9 mouse cellular contexts compared by ENCODE assay signal in genomic region chr5:114461238-114461637, GRCm38 (mm10). TPM values are rescaled to one million over a fixed set of nuclear protein-coding genes. Genes with fewer than 3 reads are reported as not detected.
DNase-seq lines count a peak whose midpoint lies in the region; ATAC-seq and TF ChIP-seq lines count a peak whose summit lies in the region.
"Had no signal": no experiment of that assay in that cellular context is flagged by ENCODE, and none has a peak within 500 bp of the region (broad histone marks: within the 10 kb centered on the region; RNA-seq: fewer than 3 reads in every experiment).

No protein-coding gene starts in this region.

- 8% methylated on average over 7 of the region's 7 CpGs for WGBS in embryonic facial prominence, embryonic 13.5 days
- 7% methylated on average over 7 of the region's 7 CpGs for WGBS in kidney, embryonic 16.5 days
- WGBS in liver, adult 2 months: 6% methylated on average over 7 of the region's 7 CpGs
- WGBS in neural tube, embryonic 12.5 days: 3% methylated on average over 7 of the region's 7 CpGs
- WGBS in stomach, embryonic 16.5 days: 11% methylated on average over 7 of the region's 7 CpGs

- no peak overlapping the region for H3K4me3 ChIP-seq in C2C12 (ENCODE audit: insufficient read depth, poor library complexity, severe bottlenecking)
- H3K4me3 ChIP-seq in embryonic facial prominence, embryonic 13.5 days: no peak overlapping the region
- no peak overlapping the region for H3K4me3 ChIP-seq in kidney, embryonic 16.5 days (ENCODE audit: low read length)
- no peak overlapping the region for H3K4me3 ChIP-seq in liver, adult 2 months (ENCODE audit: insufficient read depth, low read depth, low read length)
- no peak overlapping the region for H3K4me3 ChIP-seq in neural tube, embryonic 12.5 days
- H3K4me3 ChIP-seq in stomach, embryonic 16.5 days (replicated peaks; ENCODE audit: low read length): no peak overlapping the region
- H3K4me3 ChIP-seq: erythroblast, embryonic 14.5 days had no signal

- no peaks in the 10 kb centered on the region for H3K9me3 ChIP-seq in embryonic facial prominence, embryonic 13.5 days
- no peaks in the 10 kb centered on the region for H3K9me3 ChIP-seq in kidney, embryonic 16.5 days (ENCODE audit: low read length)
- no peaks in the 10 kb centered on the region for H3K9me3 ChIP-seq in neural tube, embryonic 12.5 days
- no peaks in the 10 kb centered on the region for H3K9me3 ChIP-seq in stomach, embryonic 16.5 days (replicated peaks; ENCODE audit: control insufficient read depth, low read length)

- peak overlapping the region; percentile 74; the same call in 1 of the 2 replicates for H3K27ac ChIP-seq in embryonic facial prominence, embryonic 13.5 days
- peak overlapping the region; percentile 32 for H3K27ac ChIP-seq in kidney, embryonic 16.5 days (ENCODE audit: low read length)
- H3K27ac ChIP-seq in liver, adult 2 months (replicated peaks; ENCODE audit: insufficient read depth, low read depth, low read length): no peak overlapping the region
- H3K27ac ChIP-seq in neural tube, embryonic 12.5 days: no peak overlapping the region
- H3K27ac ChIP-seq in stomach, embryonic 16.5 days (ENCODE audit: low read length): peak overlapping the region; percentile 10

- H3K4me2 ChIP-seq in embryonic facial prominence, embryonic 13.5 days: peak overlapping the region; percentile 7; the same call in 1 of the 2 replicates
- H3K4me2 ChIP-seq in kidney, embryonic 16.5 days (replicated peaks; ENCODE audit: low read depth, low read length): no peak overlapping the region
- H3K4me2 ChIP-seq in neural tube, embryonic 12.5 days (replicated peaks): no peak overlapping the region
- H3K4me2 ChIP-seq in stomach, embryonic 16.5 days (ENCODE audit: low read depth, low read length): no peak overlapping the region

- DNase-seq in adrenal gland, postnatal 36 days: peak; percentile 89 to 93
- peak; percentile 66 for DNase-seq in heart, adult 8-10 months (ENCODE audit: low spot score)
- peak; percentile 39 for DNase-seq in liver, adult 2 months (ENCODE audit: extremely low read depth, low read depth, low spot score)

- no peak for ATAC-seq in embryonic facial prominence, embryonic 13.5 days (ENCODE audit: insufficient number of reproducible peaks, insufficient read depth, low FRiP score, low TSS enrichment, low read depth)
- ATAC-seq in kidney, embryonic 16.5 days (ENCODE audit: low FRiP score, low TSS enrichment): 0 out of 2 replicates have a peak, but pooled peaks have one; percentile 24
- ATAC-seq in neural tube, embryonic 12.5 days (ENCODE audit: low FRiP score, low read depth): peak; percentile 23; the same call in 1 of the 2 replicates
- peak; percentile 19; the same call in 1 of the 2 replicates for ATAC-seq in stomach, embryonic 16.5 days (ENCODE audit: insufficient read depth, low FRiP score)

- TF ChIP-seq CTCF in C2C12 (IDR thresholded peaks at IDR 0.05; ENCODE audit: control insufficient read depth, insufficient read depth, insufficient read length): peak; percentile 76
- peak; percentile 92 for TF ChIP-seq CTCF in liver, adult 2 months (IDR thresholded peaks at IDR 0.05; ENCODE audit: low read depth, low read length)

- H3K27me3 ChIP-seq in C2C12 (ENCODE audit: control insufficient read depth, insufficient read depth, insufficient read length): peaks cover 38% of the 10 kb centered on the region
- H3K27me3 ChIP-seq in embryonic facial prominence, embryonic 13.5 days: 0 out of 2 replicates have a peak, but pooled peaks cover 2% of the 10 kb centered on the region
- no peaks in the 10 kb centered on the region for H3K27me3 ChIP-seq in kidney, embryonic 16.5 days (ENCODE audit: insufficient read depth, low read length)
- no peaks in the 10 kb centered on the region for H3K27me3 ChIP-seq in liver, adult 2 months (ENCODE audit: control insufficient read depth, insufficient read depth, low read length)
- no peaks in the 10 kb centered on the region for H3K27me3 ChIP-seq in neural tube, embryonic 12.5 days (replicated peaks)
- no peaks in the 10 kb centered on the region for H3K27me3 ChIP-seq in stomach, embryonic 16.5 days (ENCODE audit: control insufficient read depth, insufficient read depth, low read length)

- no peak overlapping the region; the same call in 1 of the 2 replicates for H3K9ac ChIP-seq in embryonic facial prominence, embryonic 13.5 days
- H3K9ac ChIP-seq in kidney, embryonic 16.5 days (replicated peaks; ENCODE audit: low read length): no peak overlapping the region
- no peak overlapping the region for H3K9ac ChIP-seq in liver, adult 2 months (ENCODE audit: low read depth, low read length)
- H3K9ac ChIP-seq in neural tube, embryonic 12.5 days: no peak overlapping the region
- no peak overlapping the region for H3K9ac ChIP-seq in stomach, embryonic 16.5 days (ENCODE audit: low read length)

- no peak overlapping the region for H3ac ChIP-seq in C2C12 (ENCODE audit: control insufficient read depth, insufficient read length, low read depth)

- peaks cover 26% of the 10 kb centered on the region for H3K4me1 ChIP-seq in embryonic facial prominence, embryonic 13.5 days
- peaks cover 31% of the 10 kb centered on the region for H3K4me1 ChIP-seq in kidney, embryonic 16.5 days (ENCODE audit: insufficient read depth, low read length)
- H3K4me1 ChIP-seq in liver, adult 2 months (ENCODE audit: control insufficient read depth, insufficient read depth, low read length): peaks cover 2% of the 10 kb centered on the region; the same call in 1 of the 2 replicates
- peaks cover 28% of the 10 kb centered on the region for H3K4me1 ChIP-seq in neural tube, embryonic 12.5 days
- peaks cover 24% of the 10 kb centered on the region for H3K4me1 ChIP-seq in stomach, embryonic 16.5 days (ENCODE audit: control insufficient read depth, insufficient read depth, low read length)

- no peaks in the 10 kb centered on the region for H3K79me3 ChIP-seq in C2C12 (ENCODE audit: low read depth)

- H3K36me3 ChIP-seq in C2C12 (ENCODE audit: control insufficient read depth, insufficient read depth): no peaks in the 10 kb centered on the region
- 0 out of 2 replicates have a peak, but pooled peaks cover 4% of the 10 kb centered on the region for H3K36me3 ChIP-seq in embryonic facial prominence, embryonic 13.5 days
- no peaks in the 10 kb centered on the region for H3K36me3 ChIP-seq in kidney, embryonic 16.5 days (ENCODE audit: insufficient read depth, low read length)
- no peaks in the 10 kb centered on the region for H3K36me3 ChIP-seq in liver, adult 2 months (ENCODE audit: control insufficient read depth, insufficient read depth, low read length)
- H3K36me3 ChIP-seq in neural tube, embryonic 12.5 days: 0 out of 2 replicates have a peak, but pooled peaks cover 3% of the 10 kb centered on the region
- no peaks in the 10 kb centered on the region for H3K36me3 ChIP-seq in stomach, embryonic 16.5 days (ENCODE audit: control insufficient read depth, insufficient read depth, low read length)

- no peaks in the 10 kb centered on the region for H3K79me2 ChIP-seq in C2C12 (ENCODE audit: control insufficient read depth, insufficient read depth)
- no peaks in the 10 kb centered on the region for H3K79me2 ChIP-seq in liver, adult 2 months (ENCODE audit: control insufficient read depth, insufficient read depth, low read length)

- no peak for TF ChIP-seq POLR2A in liver, adult 2 months (IDR thresholded peaks at IDR 0.05; ENCODE audit: extremely low read depth, insufficient read depth, low read length)

TF ChIP-seq in C2C12, 6 proteins besides CTCF, POLR2A, EP300 and RAD21:
- TF ChIP-seq MAX (IDR thresholded peaks at IDR 0.05) (no peak), FOSL1 (IDR thresholded peaks at IDR 0.05; ENCODE audit: insufficient read depth, low read length, poor library complexity, severe bottlenecking) (no peak), USF1 (IDR thresholded peaks at IDR 0.05; ENCODE audit: low read depth) (no peak), MYOD1 (IDR thresholded peaks at IDR 0.05; ENCODE audit: control insufficient read depth, insufficient read length, low read depth) (no peak), CEBPB (IDR thresholded peaks at IDR 0.05; ENCODE audit: low read depth) (no peak), MYOG (IDR thresholded peaks at IDR 0.05; ENCODE audit: control insufficient read depth, extremely low read depth, insufficient read length) (no peak)
TF ChIP-seq in C2C12: peak in this region for 0.

RNA-seq across cellular contexts. Expression of gene Mvk, which starts 17.2 kb away (rescaled TPM):
- 46.0 TPM for polyA plus RNA-seq in C2C12 (2012; fragmentation: generic; extraction: Trizol)
- 10 to 100 TPM; 35.9 to 40.7 TPM for total RNA-seq in adrenal gland, postnatal 36 days (2021)
- 42.4 and 49.0 TPM in 2 replicates for polyA plus RNA-seq in embryonic facial prominence, embryonic 13.5 days (2015; fragmentation: Nextera tagmentation; extraction: Ambion mirVana)
- 10 to 100 TPM in 2 of 4 experiments, 1 to 10 TPM in 2; 8.3 to 12.7 (median 10.8) TPM for total RNA-seq in heart, adult 8-10 months (2022)
- 37.2 and 39.5 TPM in 2 replicates for polyA plus RNA-seq in kidney, embryonic 16.5 days (2015; fragmentation: Nextera tagmentation; extraction: Ambion mirVana)
- 36.6 and 39.2 TPM in 2 replicates for total RNA-seq in liver, adult 2 months (2014; rRNA removed)
- polyA plus RNA-seq in liver, adult 2 months (2012; rRNA removed): 59.5 and 63.0 TPM in 2 replicates
- 58.2 and 58.4 TPM in 2 replicates for polyA plus RNA-seq in neural tube, embryonic 12.5 days (2016; fragmentation: Nextera tagmentation; extraction: Ambion mirVana)
- polyA plus RNA-seq in stomach, embryonic 16.5 days (2015; fragmentation: Nextera tagmentation; extraction: Ambion mirVana): 56.3 and 60.1 TPM in 2 replicates

RNA-seq across cellular contexts. Expression of gene Mmab, which starts 17.4 kb away (rescaled TPM):
- polyA plus RNA-seq in C2C12 (2012; fragmentation: generic; extraction: Trizol): 9.4 TPM
- 10 to 100 TPM; 20.4 to 21.6 TPM for total RNA-seq in adrenal gland, postnatal 36 days (2021)
- 32.1 and 33.1 TPM in 2 replicates for polyA plus RNA-seq in embryonic facial prominence, embryonic 13.5 days (2015; fragmentation: Nextera tagmentation; extraction: Ambion mirVana)
- total RNA-seq in heart, adult 8-10 months (2022): 10 to 100 TPM; 26.8 to 32.6 (median 27.5) TPM
- 35.8 and 36.9 TPM in 2 replicates for polyA plus RNA-seq in kidney, embryonic 16.5 days (2015; fragmentation: Nextera tagmentation; extraction: Ambion mirVana)
- total RNA-seq in liver, adult 2 months (2014; rRNA removed): 13.2 and 14.5 TPM in 2 replicates
- 22.2 and 22.4 TPM in 2 replicates for polyA plus RNA-seq in liver, adult 2 months (2012; rRNA removed)
- polyA plus RNA-seq in neural tube, embryonic 12.5 days (2016; fragmentation: Nextera tagmentation; extraction: Ambion mirVana): 27.1 and 27.3 TPM in 2 replicates
- 30.6 and 31.3 TPM in 2 replicates for polyA plus RNA-seq in stomach, embryonic 16.5 days (2015; fragmentation: Nextera tagmentation; extraction: Ambion mirVana)

Comparison
In these comparisons a context has a peak if more than half of its experiments do, and no peak if none do; other contexts are left out.
1. DNase-seq: peak in every context shown above with its lines; median percentile 91 in adrenal gland, postnatal 36 days; 66 in heart, adult 8-10 months; 39 in liver, adult 2 months.
2. H3K27ac ChIP-seq: peak in embryonic facial prominence, embryonic 13.5 days (single experiment), kidney, embryonic 16.5 days (single experiment) and stomach, embryonic 16.5 days (single experiment); none in liver, adult 2 months (single experiment) and neural tube, embryonic 12.5 days (single experiment).